Mouse (Mus musculus) kidney, adult 2 months (tissue): Measurements from ENCODE around the gene Dpp4.

Experiments used
- CTCF ChIP-seq: fragments of 200-500 bp; conservative IDR thresholded peaks from 2 replicates; pipeline ENCODE4 v1.5.1; 2011; ENCODE audit warnings: low read depth, mild to moderate bottlenecking, control low read depth, low read length, moderate library complexity, mixed read lengths; ENCODE audit not compliant: insufficient read depth, insufficient read length
- POLR2A ChIP-seq: fragments of 200-500 bp; IDR thresholded peaks from one replicate; pipeline ENCODE4 v1.6.1; 2011; ENCODE audit warnings: low read depth, low read length, control low read depth

DNA sequence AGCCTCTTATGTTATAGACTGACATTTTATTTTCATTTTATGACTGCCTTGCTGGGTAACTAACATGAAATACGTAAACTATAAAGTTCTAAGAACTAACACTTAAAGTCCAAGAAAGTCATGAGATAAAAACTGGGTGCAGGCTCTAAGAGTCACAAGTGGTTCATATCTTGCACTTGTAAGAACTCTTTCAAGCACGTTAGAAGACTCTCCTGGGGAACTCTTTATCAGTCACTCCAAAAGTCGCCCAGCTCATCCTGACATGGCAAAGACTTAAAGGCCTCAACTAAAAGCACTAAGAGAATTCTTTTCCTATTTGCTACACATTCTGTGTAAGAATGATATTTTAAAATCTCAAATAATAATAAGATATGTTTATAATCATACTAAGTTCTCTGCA lies 92.5 kb downstream of the Dpp4 start:
- TF ChIP-seq POLR2A (no peak), CTCF (no peak)
